8 mouse cellular contexts compared by ENCODE assay signal in genomic region chr1:193129786-193130455, GRCm38 (mm10). TPM values are rescaled to one million over a fixed set of nuclear protein-coding genes. Genes with fewer than 3 reads are reported as not detected.
A peak's percentile ranks its signal among the peaks of the same experiment; 100 is the strongest.
DNase-seq lines count a peak whose midpoint lies in the region; ATAC-seq and TF ChIP-seq lines count a peak whose summit lies in the region.

Gene Diexf, minus strand, starts transcription at chr1:193130272.

- peak; percentile 92 to 93 for DNase-seq in gastrocnemius, adult 8-10 months (ENCODE audit: low spot score in 2 of 2)
- DNase-seq in hindlimb bud, embryonic 11.5 days (ENCODE audit: extremely low spot score, low read depth, low spot score): peak; percentile 98
- peak; percentile 90 to 94 for DNase-seq in left cerebral cortex, adult 8-10 months (ENCODE audit: low spot score in 2 of 2)
- DNase-seq in right cerebral cortex, postnatal 10 days (ENCODE audit: low spot score in 2 of 2): peak; percentile 96 to 99
- peak; percentile 99 for DNase-seq in urinary bladder, postnatal 25 days (ENCODE audit: low spot score)

- peak; percentile 94 for TF ChIP-seq POLR2A in cortical plate, adult 2 months (IDR thresholded peaks at IDR 0.05; ENCODE audit: extremely low read depth, insufficient read depth, low read length)

- peaks cover 23% of the 10 kb centered on the region for H3K36me3 ChIP-seq in megakaryocyte, embryonic 14.5 days (replicated peaks; ENCODE audit: low read length)

- no peak within 1 kb of the TSS for H3K27ac ChIP-seq in cortical plate, adult 2 months (ENCODE audit: insufficient read depth, low read length)

- no peaks in the 10 kb centered on the region for H3K9me3 ChIP-seq in megakaryocyte, embryonic 14.5 days

- H3K4me1 ChIP-seq in cortical plate, adult 2 months (ENCODE audit: control insufficient read depth, insufficient read depth, low read length): no peaks in the 10 kb centered on the region
- peaks cover 34% of the 10 kb centered on the region for H3K4me1 ChIP-seq in megakaryocyte, embryonic 14.5 days

- peak; percentile 75 for ATAC-seq in activated CD4-positive, CD25-positive, alpha-beta regulatory T cell, adult 4 months

- peak; percentile 95 for TF ChIP-seq CTCF in cortical plate, adult 2 months (IDR thresholded peaks at IDR 0.05; ENCODE audit: extremely low read depth, insufficient read depth, low read length)

- peak within 1 kb of the TSS; percentile 49 for H3K4me3 ChIP-seq in cortical plate, adult 2 months (ENCODE audit: insufficient read depth, low read length)
- peak within 1 kb of the TSS; percentile 97 for H3K4me3 ChIP-seq in megakaryocyte, embryonic 14.5 days (replicated peaks)

- peaks cover 4% of the 10 kb centered on the region for H3K27me3 ChIP-seq in megakaryocyte, embryonic 14.5 days (replicated peaks)

RNA-seq across cellular contexts. Expression of gene Diexf, which starts in this region (rescaled TPM):
- 1 to 10 TPM; 6.8 to 7.1 TPM for polyA plus RNA-seq in activated CD4-positive, CD25-positive, alpha-beta regulatory T cell, adult 4 months (2017; shearing (Covaris generic))
- 22.1 and 22.7 TPM in 2 replicates for polyA plus RNA-seq in cortical plate, adult 2 months (2012; rRNA removed)
- total RNA-seq in gastrocnemius, adult 8-10 months (2022): 10 to 100 TPM in 1 of 4 experiments, 1 to 10 TPM in 3; 6.6 to 10.2 (median 8.1) TPM
- total RNA-seq in left cerebral cortex, adult 8-10 months (2022): 10 to 100 TPM; 17.0 to 21.9 (median 19.7) TPM
- polyA plus RNA-seq in megakaryocyte, embryonic 14.5 days (2012; ENCODE audit: insufficient read depth, low replicate concordance): 0.84 TPM in 1 of 2 replicates, not detected in the other
